Mouse (Mus musculus): ENCODE data around the gene Gpn1. TPM values are rescaled to one million over a fixed set of nuclear protein-coding genes. Genes with fewer than 3 reads are reported as not detected.
A peak's percentile ranks its signal among the peaks of the same experiment; 100 is the strongest.
"Not testable (repeated sequence)": the region's sequence is repeated elsewhere in the genome, so short reads cannot be mapped to it uniquely, and the experiment has no call there.

Gpn1 gene
- polyA plus RNA-seq, 1 experiment = 8.9 TPM

GRCm38 (mm10) chr5:31487889-31488288 is 6.7 kb upstream of the Gpn1 start:
- Histone ChIP-seq H3K4me3 (replicated peaks) (no peak overlapping the region), H3K9me3 (peaks cover 9% of the 10 kb centered on the region), H3K36me3 (replicated peaks; ENCODE audit: low read length) (peaks cover 3% of the 10 kb centered on the region), H3K27me3 (replicated peaks) (peaks cover 10% of the 10 kb centered on the region), H3K4me1 (no peaks in the 10 kb centered on the region)
- TF ChIP-seq GATA1 (IDR thresholded peaks at IDR 0.05; ENCODE audit: borderline replicate concordance, low read length) = no peak
- no peak for TF ChIP-seq FLI1 (IDR thresholded peaks at IDR 0.05; ENCODE audit: low read length)

- TF ChIP-seq FLI1 (IDR thresholded peaks at IDR 0.05; ENCODE audit: low read length) (no peak), GATA1 (IDR thresholded peaks at IDR 0.05; ENCODE audit: borderline replicate concordance, low read length) (no peak)
- Histone ChIP-seq H3K9me3 (peaks cover 9% of the 10 kb centered on the region), H3K36me3 (replicated peaks; ENCODE audit: low read length) (peaks cover 3% of the 10 kb centered on the region), H3K4me1 (peaks cover 4% of the 10 kb centered on the region; the same call in 1 of the 2 replicates), H3K27me3 (replicated peaks) (peaks cover 10% of the 10 kb centered on the region), H3K4me3 (replicated peaks) (no peak overlapping the region)
Measured at GRCm38 (mm10) chr5:31489116-31489769, 5.3 kb upstream of the Gpn1 start.

- Histone ChIP-seq H3K27me3 (replicated peaks) (peaks cover 10% of the 10 kb centered on the region), H3K9me3 (peaks cover 9% of the 10 kb centered on the region), H3K36me3 (replicated peaks; ENCODE audit: low read length) (peaks cover 10% of the 10 kb centered on the region), H3K4me1 (peaks cover 18% of the 10 kb centered on the region), H3K4me3 (replicated peaks) (no peak overlapping the region)
- TF ChIP-seq GATA1 (IDR thresholded peaks at IDR 0.05; ENCODE audit: borderline replicate concordance, low read length) (no peak), FLI1 (IDR thresholded peaks at IDR 0.05; ENCODE audit: low read length) (no peak)
Measured at GRCm38 (mm10) chr5:31492031-31492430, 2.5 kb upstream of the Gpn1 start.

- TF ChIP-seq FLI1 (IDR thresholded peaks at IDR 0.05; ENCODE audit: low read length) = no peak
- TF ChIP-seq GATA1 (IDR thresholded peaks at IDR 0.05; ENCODE audit: borderline replicate concordance, low read length) = no peak
- Histone ChIP-seq H3K9me3 (no peaks in the 10 kb centered on the region), H3K27me3 (replicated peaks) (no peaks in the 10 kb centered on the region), H3K4me1 (no peaks in the 10 kb centered on the region), H3K36me3 (replicated peaks; ENCODE audit: low read length) (peaks cover 93% of the 10 kb centered on the region), H3K4me3 (replicated peaks) (no peak overlapping the region)
Measured at GRCm38 (mm10) chr5:31504843-31505242, 10.3 kb downstream of the Gpn1 start.

GRCm38 (mm10) chr5:31512481-31512880 is 17.9 kb downstream of the Gpn1 start:
- TF ChIP-seq GATA1 (IDR thresholded peaks at IDR 0.05; ENCODE audit: borderline replicate concordance, low read length) (no peak), FLI1 (IDR thresholded peaks at IDR 0.05; ENCODE audit: low read length) (no peak)
- H3K4me3 ChIP-seq (replicated peaks) = no peak overlapping the region
- H3K27me3 ChIP-seq (replicated peaks) = no peaks in the 10 kb centered on the region
- H3K36me3 ChIP-seq (replicated peaks; ENCODE audit: low read length) = peaks cover 96% of the 10 kb centered on the region
- no peaks in the 10 kb centered on the region for H3K9me3 ChIP-seq
- peaks cover 7% of the 10 kb centered on the region for H3K4me1 ChIP-seq

GRCm38 (mm10) chr5:31520556-31520955 is 26.0 kb downstream of the Gpn1 start:
- Histone ChIP-seq H3K36me3 (replicated peaks; ENCODE audit: low read length) (peaks cover 83% of the 10 kb centered on the region), H3K4me3 (replicated peaks) (no peak overlapping the region)
- no peak for TF ChIP-seq FLI1 (IDR thresholded peaks at IDR 0.05; ENCODE audit: low read length)
- no peak for TF ChIP-seq GATA1 (IDR thresholded peaks at IDR 0.05; ENCODE audit: borderline replicate concordance, low read length)

GRCm38 (mm10) chr5:31526354-31527116 is 32.0 kb downstream of the Gpn1 start, which contains the start of gene Slc4a1ap:
TSS of gene Slc4a1ap (plus strand) at chr5:31526995.
- Histone ChIP-seq H3K36me3 (replicated peaks; ENCODE audit: low read length) (peaks cover 60% of the 10 kb centered on the region), H3K4me3 (replicated peaks) (peak within 1 kb of the TSS; percentile 98), H3K9me3 (no peaks in the 10 kb centered on the region), H3K4me1 (peaks cover 41% of the 10 kb centered on the region), H3K27me3 (replicated peaks) (no peaks in the 10 kb centered on the region)
- TF ChIP-seq GATA1 (IDR thresholded peaks at IDR 0.05; ENCODE audit: borderline replicate concordance, low read length) = no peak
- no peak for TF ChIP-seq FLI1 (IDR thresholded peaks at IDR 0.05; ENCODE audit: low read length)

More at GRCm38 (mm10) chr5:31520556-31520955, 26.0 kb downstream of the Gpn1 start:
- H3K27me3 ChIP-seq (replicated peaks) = no peaks in the 10 kb centered on the region
- H3K9me3 ChIP-seq = no peaks in the 10 kb centered on the region
- peaks cover 17% of the 10 kb centered on the region for H3K4me1 ChIP-seq

GRCm38 (mm10) chr5:31527117-31527680 is 32.7 kb downstream of the Gpn1 start:
- no peaks in the 10 kb centered on the region for H3K27me3 ChIP-seq (replicated peaks)
- H3K9me3 ChIP-seq = no peaks in the 10 kb centered on the region
- H3K36me3 ChIP-seq (replicated peaks; ENCODE audit: low read length) = peaks cover 61% of the 10 kb centered on the region
- H3K4me1 ChIP-seq = peaks cover 41% of the 10 kb centered on the region
- peak overlapping the region; percentile 98 for H3K4me3 ChIP-seq (replicated peaks)
- TF ChIP-seq FLI1 (IDR thresholded peaks at IDR 0.05; ENCODE audit: low read length) (no peak), GATA1 (IDR thresholded peaks at IDR 0.05; ENCODE audit: borderline replicate concordance, low read length) (no peak)

GRCm38 (mm10) chr5:31527707-31528106 is 33.2 kb downstream of the Gpn1 start, which contains the start of gene Supt7l:
TSS of gene Supt7l (minus strand) at chr5:31527807.
- H3K9me3 ChIP-seq; H3K27me3 ChIP-seq (replicated peaks): not testable (repeated sequence)
- H3K4me3 ChIP-seq (replicated peaks) = peak within 1 kb of the TSS; percentile 98
- peaks cover 61% of the 10 kb centered on the region for H3K36me3 ChIP-seq (replicated peaks; ENCODE audit: low read length)
- peaks cover 39% of the 10 kb centered on the region for H3K4me1 ChIP-seq

GRCm38 (mm10) chr5:31528560-31528959 is 34.0 kb downstream of the Gpn1 start:
- H3K27me3 ChIP-seq (replicated peaks) = no peaks in the 10 kb centered on the region
- H3K36me3 ChIP-seq (replicated peaks; ENCODE audit: low read length) = peaks cover 62% of the 10 kb centered on the region
- no peaks in the 10 kb centered on the region for H3K9me3 ChIP-seq
- no peak overlapping the region for H3K4me3 ChIP-seq (replicated peaks)
- H3K4me1 ChIP-seq = peaks cover 36% of the 10 kb centered on the region
- no peak for TF ChIP-seq GATA1 (IDR thresholded peaks at IDR 0.05; ENCODE audit: borderline replicate concordance, low read length)
- TF ChIP-seq FLI1 (IDR thresholded peaks at IDR 0.05; ENCODE audit: low read length) = no peak
